Mouse (Mus musculus) neural tube, embryonic 13.5 days (tissue): ENCODE measurements at regions not wholly inside any gene's neighbourhood (a gene's known extent, or its start where the extent isn't known, plus 50 kb on each side); places are given as distances from the start of the nearest gene placed in this dataset.

Experiments
- ATAC-seq: fragments of 200-750 bp; cut with Nextera tagmentation; 2 replicates; pipeline ENCODE4 v1.8.0; 2017; ENCODE audit warnings: low read depth, mild to moderate bottlenecking, moderate TSS enrichment, moderate library complexity
- H3K27ac ChIP-seq: fragments of 300-500 bp; sonication (generic); replicated peaks from 2 replicates; pipeline ENCODE4 v1.5.1; 2015; ENCODE audit warnings: moderate library complexity, mild to moderate bottlenecking, inconsistent platforms
- H3K27me3 ChIP-seq: fragments of 300-500 bp; sonication (generic); 2 replicates; pipeline ENCODE4 v1.6.1; 2015; ENCODE audit warnings: mild to moderate bottlenecking, inconsistent platforms
- H3K36me3 ChIP-seq: fragments of 300-500 bp; sonication (generic); 2 replicates; pipeline ENCODE4 v1.6.1; 2015; ENCODE audit warnings: mild to moderate bottlenecking, inconsistent platforms
- H3K4me1 ChIP-seq: fragments of 300-500 bp; sonication (generic); replicated peaks from 2 replicates; pipeline ENCODE4 v1.6.1; 2015; ENCODE audit warnings: inconsistent platforms
- H3K4me2 ChIP-seq: fragments of 300-500 bp; sonication (generic); 2 replicates; pipeline ENCODE4 v1.6.1; 2015; ENCODE audit warnings: inconsistent platforms, mild to moderate bottlenecking, moderate library complexity
- H3K4me3 ChIP-seq: fragments of 300-500 bp; sonication (generic); 2 replicates; pipeline ENCODE4 v1.5.1; 2015; ENCODE audit warnings: mild to moderate bottlenecking, inconsistent platforms
- H3K9ac ChIP-seq: fragments of 300-500 bp; sonication (generic); 2 replicates; pipeline ENCODE4 v1.6.1; 2015; ENCODE audit warnings: moderate library complexity, mild to moderate bottlenecking, inconsistent platforms
- H3K9me3 ChIP-seq: fragments of 300-500 bp; sonication (generic); 2 replicates; pipeline ENCODE4 v1.6.1; 2016; ENCODE audit warnings: inconsistent platforms
- WGBS: fragments of 180-500 bp; shearing (Covaris S2); methylation state at CpG from one replicate; pipeline ENCODE4 v1.1.7; 2015; 5-methylcytosine and 5-hydroxymethylcytosine counted together

DNA sequence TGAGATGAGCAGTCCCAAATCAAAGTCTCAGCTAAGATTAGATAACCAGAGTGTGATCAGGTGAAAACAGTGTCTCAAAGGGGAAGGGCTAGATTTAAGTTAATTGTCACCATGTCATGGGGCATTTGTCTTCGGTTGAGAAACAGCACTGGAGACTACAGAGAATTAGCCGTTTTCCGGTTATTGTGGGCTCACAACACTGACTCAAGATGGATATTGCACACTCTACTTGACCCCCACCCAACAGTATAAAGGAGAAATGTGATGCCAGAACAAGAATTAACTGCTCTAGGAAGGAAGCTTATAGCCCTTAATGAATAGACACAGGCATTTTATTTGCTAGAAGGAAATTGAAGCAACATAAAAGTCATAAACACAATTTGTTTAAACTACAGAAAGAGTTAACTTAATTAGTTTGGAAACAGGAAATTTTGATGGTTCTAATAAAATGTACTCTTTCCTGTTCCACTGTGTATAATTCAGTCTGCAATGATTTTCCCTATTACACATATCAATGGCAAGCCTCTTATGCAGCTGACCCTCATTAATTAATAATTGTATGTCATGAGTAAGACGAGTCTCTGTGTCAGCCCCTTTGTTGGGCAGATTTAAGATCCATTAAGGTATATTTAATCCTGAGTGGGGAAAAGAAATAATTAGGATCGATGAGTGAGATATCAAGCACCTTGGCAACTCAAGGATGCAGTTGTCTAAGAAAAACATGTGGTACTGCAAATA is 277.4 kb upstream of the Tmeff2 start:
- no peaks in the 10 kb centered on the region for H3K9me3 ChIP-seq
- no peak overlapping the region for H3K4me2 ChIP-seq
- no peaks in the 10 kb centered on the region for H3K27me3 ChIP-seq
- 37% methylated on average over 5 of the region's 5 CpGs for WGBS
- peaks cover 5% of the 10 kb centered on the region; the same call in 1 of the 2 replicates for H3K4me1 ChIP-seq
- peak overlapping the region; percentile 50 for H3K27ac ChIP-seq
- no peak overlapping the region for H3K9ac ChIP-seq
- no peaks in the 10 kb centered on the region for H3K36me3 ChIP-seq
- peak; percentile 84 for ATAC-seq
- no peak overlapping the region for H3K4me3 ChIP-seq

DNA sequence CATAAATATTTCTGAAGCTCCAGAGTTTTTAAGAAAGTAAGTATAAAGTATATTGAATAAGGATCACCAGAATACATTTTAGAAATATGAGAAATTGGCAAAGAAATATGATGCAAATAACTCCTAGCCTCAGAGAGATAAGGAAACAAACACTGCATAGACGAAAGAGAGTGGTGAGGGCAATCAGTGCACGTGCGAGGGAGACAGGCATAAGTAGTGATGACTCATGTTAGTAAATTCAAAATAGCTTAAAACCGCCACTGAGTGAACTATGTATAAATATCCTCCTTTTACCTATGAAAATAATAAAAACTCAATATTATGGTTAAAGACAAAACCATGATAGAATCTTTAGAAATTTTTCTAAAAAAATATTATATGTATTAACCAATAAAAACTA is 271.4 kb upstream of the Tmeff2 start:
- H3K9ac ChIP-seq = no peak overlapping the region
- no peak overlapping the region for H3K4me3 ChIP-seq
- no peaks in the 10 kb centered on the region for H3K27me3 ChIP-seq
- peaks cover 6% of the 10 kb centered on the region; the same call in 1 of the 2 replicates for H3K4me1 ChIP-seq
- H3K9me3 ChIP-seq = no peaks in the 10 kb centered on the region
- 0 out of 2 replicates have a peak, but pooled peaks have one; percentile 59 for ATAC-seq
- H3K4me2 ChIP-seq = no peak overlapping the region
- no peak overlapping the region for H3K27ac ChIP-seq
- no peaks in the 10 kb centered on the region for H3K36me3 ChIP-seq
- WGBS = 71% methylated on average over 4 of the region's 4 CpGs

DNA sequence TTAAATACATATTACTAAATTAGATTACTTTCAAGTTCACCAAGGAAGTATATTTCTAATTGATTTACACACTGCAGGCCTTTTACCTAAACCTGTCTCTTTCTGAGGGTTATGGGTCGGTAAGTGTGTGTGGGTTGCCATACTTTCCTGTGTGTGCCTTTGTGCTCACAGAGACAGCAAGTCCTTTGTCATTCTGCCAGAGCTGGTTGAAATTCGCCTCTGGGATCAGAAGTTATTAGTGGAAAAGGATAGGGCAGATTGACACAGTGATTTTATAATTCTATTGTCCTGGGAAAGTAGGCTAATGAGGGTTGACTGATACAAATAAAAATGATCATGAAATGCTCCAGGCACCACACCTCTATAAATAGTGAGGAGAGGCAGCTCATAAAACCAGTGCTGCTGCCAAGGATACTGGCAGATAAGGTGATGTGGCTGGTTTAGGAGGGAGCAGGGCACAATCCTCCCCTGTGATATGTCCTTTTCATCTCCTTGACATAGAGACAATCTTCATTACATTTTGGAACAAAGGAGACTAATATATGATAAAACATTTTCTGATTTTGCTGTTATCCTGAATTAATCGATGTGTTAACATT is 270.9 kb upstream of the Tmeff2 start:
- peak overlapping the region; percentile 64 for H3K27ac ChIP-seq
- H3K36me3 ChIP-seq = no peaks in the 10 kb centered on the region
- WGBS = 46% methylated on average over 3 of the region's 3 CpGs

DNA sequence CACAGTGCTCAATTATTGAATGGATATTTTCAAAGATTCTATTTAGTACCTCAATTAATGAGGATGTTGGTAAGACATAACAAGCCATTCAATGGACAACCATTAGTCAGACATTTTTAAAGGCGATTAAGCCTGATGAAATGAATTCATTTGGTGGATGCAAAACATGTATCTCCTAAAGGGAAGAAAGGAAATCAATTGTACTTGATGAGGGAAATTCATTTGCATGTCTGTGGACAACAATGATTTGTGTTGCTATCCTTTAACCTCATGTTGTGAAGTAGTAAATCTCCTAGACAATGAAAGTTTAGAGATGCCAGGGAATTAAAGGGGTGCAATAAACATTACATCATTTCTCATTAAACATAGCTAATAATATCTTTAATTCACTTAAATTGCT is 262.5 kb upstream of the Tmeff2 start:
- Histone ChIP-seq H3K36me3 (no peaks in the 10 kb centered on the region), H3K27ac (no peak overlapping the region), H3K4me3 (no peak overlapping the region), H3K27me3 (no peaks in the 10 kb centered on the region), H3K9ac (no peak overlapping the region), H3K9me3 (no peaks in the 10 kb centered on the region), H3K4me1 (no peaks in the 10 kb centered on the region), H3K4me2 (no peak overlapping the region)
- WGBS = 40% methylated on average over 1 of the region's 1 CpGs
- no peak for ATAC-seq

More for the DNA sequence above, 270.9 kb upstream of the Tmeff2 start:
- no peak overlapping the region for H3K9ac ChIP-seq
- H3K4me3 ChIP-seq = no peak overlapping the region
- H3K4me2 ChIP-seq = no peak overlapping the region
- no peaks in the 10 kb centered on the region for H3K27me3 ChIP-seq
- peaks cover 6% of the 10 kb centered on the region; the same call in 1 of the 2 replicates for H3K4me1 ChIP-seq
- ATAC-seq = peak; percentile 56
- no peaks in the 10 kb centered on the region for H3K9me3 ChIP-seq

DNA sequence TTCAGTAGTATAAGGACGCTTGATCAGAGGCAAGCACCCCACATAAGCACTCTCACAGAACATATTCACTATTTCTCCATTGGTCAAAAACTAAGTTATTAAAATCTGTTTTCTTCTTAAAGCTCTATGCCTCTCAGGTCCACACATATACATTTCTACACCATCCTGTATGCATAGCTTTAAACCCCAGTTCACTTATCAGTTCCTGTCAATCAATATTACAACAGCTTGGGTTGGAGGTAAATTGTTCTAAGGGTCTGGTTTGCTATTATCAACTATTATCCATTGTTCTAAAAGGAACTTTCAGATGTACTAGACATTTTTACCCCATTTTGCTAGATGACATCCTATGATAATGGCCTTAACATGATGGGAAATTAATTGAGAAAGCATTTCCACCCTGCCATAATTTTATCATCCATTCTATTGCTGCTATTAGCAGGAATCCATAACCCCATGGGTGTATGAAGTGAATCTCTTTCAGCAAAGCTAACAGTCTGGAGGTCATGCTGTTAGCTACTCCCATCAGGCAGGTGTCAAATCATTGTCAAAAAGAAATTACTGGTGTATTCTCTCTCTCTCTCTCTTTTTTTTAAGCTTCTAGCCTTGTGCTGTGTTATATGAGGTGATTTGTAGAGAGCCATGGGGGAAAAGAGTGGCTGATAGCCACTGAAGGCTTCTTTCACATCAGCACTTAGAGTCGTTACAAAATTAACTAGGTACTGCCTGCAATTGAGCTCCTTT is 253.3 kb upstream of the Tmeff2 start:
- no peak overlapping the region for H3K4me2 ChIP-seq
- 0 out of 2 replicates have a peak overlapping the region, but pooled peaks have one; percentile 9 for H3K27ac ChIP-seq
- no peaks in the 10 kb centered on the region for H3K9me3 ChIP-seq
- no peak overlapping the region for H3K9ac ChIP-seq
- ATAC-seq = peak; percentile 65
- no peaks in the 10 kb centered on the region for H3K27me3 ChIP-seq
- H3K36me3 ChIP-seq = no peaks in the 10 kb centered on the region
- no peak overlapping the region for H3K4me3 ChIP-seq
- H3K4me1 ChIP-seq = 0 out of 2 replicates have a peak, but pooled peaks cover 10% of the 10 kb centered on the region
- 66% methylated on average over 2 of the region's 2 CpGs for WGBS

DNA sequence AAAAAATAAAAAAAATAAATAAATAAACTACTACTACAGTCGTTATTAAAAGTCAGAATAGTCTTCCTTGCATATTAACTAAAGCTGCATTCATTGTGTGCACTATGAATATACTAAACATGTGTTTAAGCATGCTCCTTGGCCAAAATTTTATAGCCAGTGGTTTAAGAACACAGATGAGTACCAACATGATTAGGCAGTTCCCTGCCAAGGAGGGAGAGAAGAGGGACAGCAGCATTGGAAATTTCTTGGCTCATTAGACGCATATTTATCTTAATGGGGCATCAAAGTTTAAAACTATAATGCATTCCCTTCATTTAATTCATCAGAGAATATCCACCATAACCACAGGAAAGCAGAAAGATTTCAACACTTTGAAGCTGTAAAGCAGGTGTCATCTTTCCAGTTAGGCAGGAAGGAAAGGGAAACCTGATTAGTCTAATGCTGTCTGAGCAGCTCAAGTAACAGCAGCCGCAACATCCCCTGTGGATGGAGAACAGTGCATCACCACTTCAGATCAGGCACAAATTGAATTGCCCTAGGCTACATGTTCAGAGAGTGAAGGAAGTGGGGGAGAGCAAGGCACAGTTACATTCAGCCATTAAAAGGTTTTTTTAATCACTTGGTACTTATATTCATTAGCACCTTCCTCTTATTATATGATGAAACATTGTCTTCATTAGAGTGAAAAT is 248.3 kb upstream of the Tmeff2 start:
- Histone ChIP-seq H3K27me3 (no peaks in the 10 kb centered on the region), H3K27ac (no peak overlapping the region), H3K36me3 (no peaks in the 10 kb centered on the region), H3K4me3 (no peak overlapping the region), H3K4me2 (no peak overlapping the region), H3K9me3 (no peaks in the 10 kb centered on the region), H3K9ac (no peak overlapping the region), H3K4me1 (0 out of 2 replicates have a peak, but pooled peaks cover 12% of the 10 kb centered on the region)
- WGBS = 54% methylated on average over 3 of the region's 3 CpGs
- peak; percentile 86 for ATAC-seq

DNA sequence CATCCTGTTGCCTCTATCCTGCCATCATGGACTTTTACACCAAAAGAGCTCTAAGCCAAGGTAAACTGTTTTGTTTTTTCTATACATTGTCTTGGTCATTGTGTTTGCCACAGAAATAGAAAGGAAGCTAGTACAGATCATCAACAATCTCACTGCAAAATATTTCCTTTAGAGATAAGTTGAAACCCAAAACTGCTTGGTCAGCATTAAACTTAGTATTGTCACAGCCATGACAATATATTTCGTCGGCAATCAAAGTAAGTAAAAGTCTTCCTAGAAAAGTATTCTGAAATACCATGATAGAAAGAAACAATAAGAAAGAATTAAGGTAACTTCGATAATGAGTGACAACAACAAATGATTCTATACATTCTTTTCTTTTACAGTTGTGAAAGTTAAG is 235.3 kb upstream of the Tmeff2 start:
- Histone ChIP-seq H3K4me3 (no peak overlapping the region), H3K9ac (no peak overlapping the region), H3K4me1 (no peaks in the 10 kb centered on the region), H3K27ac (no peak overlapping the region), H3K36me3 (no peaks in the 10 kb centered on the region), H3K27me3 (no peaks in the 10 kb centered on the region), H3K4me2 (no peak overlapping the region), H3K9me3 (no peaks in the 10 kb centered on the region)
- 89% methylated on average over 3 of the region's 3 CpGs for WGBS
- no peak for ATAC-seq

DNA sequence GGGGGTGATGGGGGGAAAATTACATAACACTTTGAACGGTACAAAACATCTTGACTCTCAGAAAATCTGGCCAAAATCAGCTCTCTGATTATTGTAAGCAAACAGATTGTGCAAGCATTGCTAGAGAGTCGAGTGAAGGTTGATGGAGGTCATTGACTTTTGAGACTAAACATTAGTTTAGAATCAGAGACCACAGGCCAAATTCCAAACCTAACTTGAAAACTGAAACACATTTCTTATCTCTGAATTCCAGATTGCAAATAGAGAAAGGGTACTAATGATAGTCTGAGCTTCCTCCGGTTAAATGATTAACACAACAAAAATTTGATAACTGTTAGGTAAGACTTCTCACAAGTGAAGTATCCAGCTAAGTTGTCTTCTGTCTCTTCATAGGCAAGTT is 217.5 kb upstream of the Tmeff2 start:
- no peak overlapping the region for H3K4me2 ChIP-seq
- no peak overlapping the region for H3K27ac ChIP-seq
- 88% methylated on average over 3 of the region's 3 CpGs for WGBS
- no peak for ATAC-seq
- no peak overlapping the region for H3K4me3 ChIP-seq
- H3K9me3 ChIP-seq = no peaks in the 10 kb centered on the region
- H3K36me3 ChIP-seq = no peaks in the 10 kb centered on the region
- H3K27me3 ChIP-seq = no peaks in the 10 kb centered on the region
- no peak overlapping the region for H3K9ac ChIP-seq
- no peaks in the 10 kb centered on the region for H3K4me1 ChIP-seq

DNA sequence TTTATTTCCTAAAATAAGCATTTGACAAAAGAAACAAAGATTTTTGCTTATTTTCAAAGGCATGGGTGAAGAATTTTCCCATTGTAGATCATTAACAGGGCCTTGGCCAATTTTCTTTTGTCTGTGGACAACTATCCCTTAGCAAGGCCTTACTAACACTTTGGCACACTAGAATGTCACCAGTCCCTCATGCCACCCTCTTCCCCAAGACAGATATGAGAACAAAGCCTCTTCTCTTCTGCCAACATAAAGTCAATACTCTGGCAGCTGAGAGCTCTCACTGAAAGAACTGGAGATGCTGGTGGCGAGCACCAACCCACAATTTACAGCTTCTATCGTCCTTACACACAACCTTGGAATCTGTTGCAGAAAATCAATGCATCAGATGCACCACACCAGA is 215.1 kb upstream of the Tmeff2 start:
- H3K4me1 ChIP-seq = no peaks in the 10 kb centered on the region
- no peaks in the 10 kb centered on the region for H3K9me3 ChIP-seq
- H3K9ac ChIP-seq = no peak overlapping the region
- WGBS = 44% methylated on average over 2 of the region's 2 CpGs
- H3K4me2 ChIP-seq = no peak overlapping the region
- no peaks in the 10 kb centered on the region for H3K36me3 ChIP-seq
- H3K27ac ChIP-seq = no peak overlapping the region
- no peak for ATAC-seq
- no peaks in the 10 kb centered on the region for H3K27me3 ChIP-seq
- no peak overlapping the region for H3K4me3 ChIP-seq

DNA sequence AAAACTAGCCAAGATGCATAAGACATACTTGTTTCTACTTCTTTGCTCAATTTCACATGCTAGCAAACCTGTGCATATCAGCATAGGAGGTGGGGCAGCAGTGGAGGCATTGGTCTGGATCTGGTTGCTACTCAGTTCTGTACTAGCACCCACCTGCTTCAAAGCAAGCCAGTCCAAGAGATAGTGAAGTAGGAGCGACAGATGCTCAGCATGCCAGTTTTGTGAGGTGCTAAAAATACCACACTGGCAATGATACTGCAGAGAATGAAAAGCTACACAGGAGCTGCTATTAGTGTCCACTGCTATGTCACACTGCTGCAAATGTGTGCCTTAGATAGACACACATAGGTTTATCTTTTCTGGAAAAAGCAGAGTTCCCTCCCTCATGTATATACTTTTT is 203.5 kb upstream of the Tmeff2 start:
- H3K4me1 ChIP-seq = 0 out of 2 replicates have a peak, but pooled peaks cover 3% of the 10 kb centered on the region
- H3K9me3 ChIP-seq = no peaks in the 10 kb centered on the region

DNA sequence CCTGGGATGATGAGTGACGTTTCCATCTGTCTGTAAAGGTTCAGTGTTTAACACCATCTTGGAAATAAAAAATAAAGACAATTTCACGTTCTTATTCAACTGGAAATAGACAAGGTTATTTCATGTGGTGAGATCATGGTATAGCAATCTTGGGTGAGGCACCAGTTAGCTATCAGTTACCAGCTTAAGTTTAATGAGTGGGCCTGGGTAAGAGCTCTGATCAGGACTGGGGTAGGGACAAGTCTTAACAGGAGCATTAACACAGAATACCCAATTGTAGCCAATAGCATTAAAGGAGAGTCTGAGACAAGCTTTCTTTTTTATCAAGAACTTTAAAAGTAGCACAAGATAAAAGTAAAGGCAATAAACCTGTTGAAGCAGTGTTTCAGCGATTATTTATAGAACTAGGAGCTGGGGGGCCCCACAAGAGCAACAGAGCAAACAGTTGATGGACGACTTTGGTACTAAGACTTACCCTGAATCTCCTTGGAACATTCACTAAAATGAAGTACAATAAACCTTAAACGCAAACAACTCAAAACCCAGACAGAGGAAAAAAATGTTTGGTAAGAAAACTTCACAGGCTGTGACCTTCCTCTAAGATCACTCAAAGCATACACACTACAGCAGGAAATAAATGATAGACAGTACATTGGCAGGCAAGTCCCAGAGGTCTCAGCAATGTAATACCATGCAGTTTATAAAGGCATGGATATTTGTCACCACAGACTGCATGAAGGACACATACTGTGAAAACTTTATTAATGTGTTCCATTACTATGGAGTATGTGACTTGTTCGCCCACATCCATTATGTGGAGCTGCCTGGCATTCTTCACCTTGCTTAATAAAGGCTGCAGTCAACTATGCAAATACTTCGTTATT is 202.9 kb upstream of the Tmeff2 start:
- Histone ChIP-seq H3K36me3 (no peaks in the 10 kb centered on the region), H3K9me3 (no peaks in the 10 kb centered on the region), H3K4me1 (0 out of 2 replicates have a peak, but pooled peaks cover 3% of the 10 kb centered on the region), H3K27me3 (no peaks in the 10 kb centered on the region), H3K27ac (no peak overlapping the region), H3K9ac (no peak overlapping the region), H3K4me3 (no peak overlapping the region), H3K4me2 (no peak overlapping the region)
- WGBS = 64% methylated on average over 7 of the region's 7 CpGs
- no peak; the same call in 1 of the 2 replicates for ATAC-seq

More for the DNA sequence above, 203.5 kb upstream of the Tmeff2 start:
- WGBS = 87% methylated on average over 1 of the region's 1 CpGs
- Histone ChIP-seq H3K27ac (no peak overlapping the region), H3K27me3 (no peaks in the 10 kb centered on the region), H3K36me3 (no peaks in the 10 kb centered on the region), H3K4me3 (no peak overlapping the region), H3K4me2 (no peak overlapping the region), H3K9ac (no peak overlapping the region)
- ATAC-seq = no peak
